Mouse (Mus musculus): ENCODE results near the gene Tapt1. TPM values are rescaled to one million over a fixed set of nuclear protein-coding genes. Genes with fewer than 3 reads are reported as not detected.

Tapt1 gene
- polyA plus RNA-seq, 1 experiment from 2014 or later, result 46.7 TPM

- in situ Hi-C loops (cut with MboI; ENCODE audit: low pct_unique_long_range_greater_than_20kb), result loop anchor here (25.0 kb wide), 1 partner anchor 531 kb away; no protein-coding TSS in a partner anchor
- CTCF ChIA-PET, result interaction anchor here (0.7 to 1.4 kb wide), 2 partner anchors 9 to 27 kb away, joined by 3 read pairs; no protein-coding TSS in a partner anchor
- TF ChIP-seq CTCF (IDR thresholded peaks at IDR 0.05), result no peak
Observed at GRCm38 (mm10) chr5:44218483-44218882, 7.9 kb downstream of the Tapt1 start.

DNA sequence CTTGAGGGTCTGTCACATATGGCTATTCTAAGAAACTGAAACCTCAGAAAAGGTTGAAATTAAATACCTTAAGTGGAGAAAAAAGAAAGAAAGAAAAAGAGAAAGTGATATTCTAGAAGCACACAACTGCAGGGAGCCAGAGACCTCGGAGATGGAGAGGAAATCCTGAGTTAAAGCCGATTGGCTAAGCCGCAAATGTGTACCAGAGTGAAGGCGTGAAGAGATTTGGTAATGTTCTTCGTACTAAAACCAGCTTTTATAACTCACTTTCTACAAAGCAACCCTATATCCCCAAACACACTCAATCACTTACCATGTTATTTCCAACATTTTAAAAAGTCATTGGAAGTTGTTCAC is 8.8 kb downstream of the Tapt1 start:
- no peak for DNase-seq (ENCODE audit: low read depth, low spot score)
- no peak for TF ChIP-seq CTCF (IDR thresholded peaks at IDR 0.05)
- in situ Hi-C loops (cut with MboI; ENCODE audit: low pct_unique_long_range_greater_than_20kb), result loop anchor here (25.0 kb wide), 1 partner anchor 530 kb away; no protein-coding TSS in a partner anchor
- H3K27me3 ChIP-seq, result no peaks in the 10 kb centered on the region
- CTCF ChIA-PET, result interaction anchor here (1.4 kb wide), 1 partner anchor 16 kb away, joined by 6 read pairs; no protein-coding TSS in a partner anchor
- no peak for ATAC-seq
- POLR2A ChIA-PET, result interaction anchor here (0.7 kb wide), 2 partner anchors 14 to 20 kb away, joined by 3 read pairs; no protein-coding TSS in a partner anchor

More at GRCm38 (mm10) chr5:44218483-44218882, 7.9 kb downstream of the Tapt1 start:
- ATAC-seq, result no peak
- H3K27me3 ChIP-seq, result no peaks in the 10 kb centered on the region
- POLR2A ChIA-PET, result interaction anchor here (0.8 kb wide), 1 partner anchor 54 kb away, joined by 4 read pairs; no protein-coding TSS in a partner anchor
- no peak for DNase-seq (ENCODE audit: low read depth, low spot score)

- H3K27me3 ChIP-seq, result no peaks in the 10 kb centered on the region
- no peak for TF ChIP-seq CTCF (IDR thresholded peaks at IDR 0.05)
- POLR2A ChIA-PET, result interaction anchor here (0.7 kb wide), 2 partner anchors 14 to 20 kb away, joined by 3 read pairs; no protein-coding TSS in a partner anchor
- no peak for DNase-seq (ENCODE audit: low read depth, low spot score)
- in situ Hi-C loops (cut with MboI; ENCODE audit: low pct_unique_long_range_greater_than_20kb), result loop anchor here (25.0 kb wide), 1 partner anchor 530 kb away; no protein-coding TSS in a partner anchor
- CTCF ChIA-PET, result interaction anchor here (1.4 to 2.2 kb wide), 2 partner anchors 12 to 16 kb away, joined by 6 to 9 read pairs; no protein-coding TSS in a partner anchor
- ATAC-seq, result no peak
Observed at GRCm38 (mm10) chr5:44217041-44217684, 9.3 kb downstream of the Tapt1 start.

- CTCF ChIA-PET, result interaction anchor here (2.2 kb wide), 1 partner anchor 10 kb away, joined by 9 read pairs; no protein-coding TSS in a partner anchor
- POLR2A ChIA-PET, result interaction anchor here (1.1 kb wide), 1 partner anchor 10 kb away, joined by 4 read pairs; no protein-coding TSS in a partner anchor
- no peaks in the 10 kb centered on the region for H3K27me3 ChIP-seq
- in situ Hi-C loops (cut with MboI; ENCODE audit: low pct_unique_long_range_greater_than_20kb), result loop anchor here (25.0 kb wide), 1 partner anchor 528 kb away; no protein-coding TSS in a partner anchor
- TF ChIP-seq CTCF (IDR thresholded peaks at IDR 0.05), result no peak
- ATAC-seq, result no peak
- no peak for DNase-seq (ENCODE audit: low read depth, low spot score)
Observed at GRCm38 (mm10) chr5:44215118-44215517, 11.3 kb downstream of the Tapt1 start.

- CTCF ChIA-PET, result interaction anchor here (1.2 to 1.3 kb wide), 2 partner anchors 10 to 166 kb away, joined by 3 to 6 read pairs; no protein-coding TSS in a partner anchor
- DNase-seq (ENCODE audit: low read depth, low spot score) (no peak), ATAC-seq (no peak)
- in situ Hi-C loops (cut with MboI; ENCODE audit: low pct_unique_long_range_greater_than_20kb), result loop anchor here (25.0 kb wide), 1 partner anchor 527 kb away; no protein-coding TSS in a partner anchor
- TF ChIP-seq CTCF (IDR thresholded peaks at IDR 0.05), result no peak
- H3K27me3 ChIP-seq, result no peaks in the 10 kb centered on the region
- POLR2A ChIA-PET, result no interaction called here
Observed at GRCm38 (mm10) chr5:44214025-44214424, 12.4 kb downstream of the Tapt1 start.

GRCm38 (mm10) chr5:44213391-44213790 is 13.0 kb downstream of the Tapt1 start:
- no peak for TF ChIP-seq CTCF (IDR thresholded peaks at IDR 0.05)
- in situ Hi-C loops (cut with MboI; ENCODE audit: low pct_unique_long_range_greater_than_20kb), result loop anchor here (25.0 kb wide), 1 partner anchor 526 kb away; no protein-coding TSS in a partner anchor
- ChIA-PET POLR2A (no interaction called here), CTCF (interaction anchor here (1.2 to 2.1 kb wide), 5 partner anchors 11 to 167 kb away, joined by 3 to 11 read pairs (median 4); no protein-coding TSS in a partner anchor)
- no peaks in the 10 kb centered on the region for H3K27me3 ChIP-seq
- ATAC-seq (no peak), DNase-seq (ENCODE audit: low read depth, low spot score) (no peak)

- DNase-seq (ENCODE audit: low read depth, low spot score) (no peak), ATAC-seq (no peak)
- no peaks in the 10 kb centered on the region for H3K27me3 ChIP-seq
- POLR2A ChIA-PET, result no interaction called here
- in situ Hi-C loops (cut with MboI; ENCODE audit: low pct_unique_long_range_greater_than_20kb), result loop anchor here (25.0 kb wide), 1 partner anchor 525 kb away; no protein-coding TSS in a partner anchor
- no peak for TF ChIP-seq CTCF (IDR thresholded peaks at IDR 0.05)
- CTCF ChIA-PET, result interaction anchor here (1.6 to 2.1 kb wide), 5 partner anchors 11 to 166 kb away, joined by 3 to 11 read pairs (median 4); no protein-coding TSS in a partner anchor
Observed at GRCm38 (mm10) chr5:44211818-44212465, 14.5 kb downstream of the Tapt1 start.

GRCm38 (mm10) chr5:44207286-44207685 is 19.1 kb downstream of the Tapt1 start:
- POLR2A ChIA-PET, result no interaction called here

GRCm38 (mm10) chr5:44206651-44207050 is 19.8 kb downstream of the Tapt1 start:
- DNase-seq (ENCODE audit: low read depth, low spot score), result no peak
- no peak for ATAC-seq
- no peaks in the 10 kb centered on the region for H3K27me3 ChIP-seq
- in situ Hi-C loops (cut with MboI; ENCODE audit: low pct_unique_long_range_greater_than_20kb), result loop anchor here (25.0 kb wide), 1 partner anchor 519 kb away; no protein-coding TSS in a partner anchor
- CTCF ChIA-PET, result interaction anchor here (0.7 to 3.0 kb wide), 5 partner anchors 9 to 19 kb away, joined by 3 to 9 read pairs (median 3); no protein-coding TSS in a partner anchor
- TF ChIP-seq CTCF (IDR thresholded peaks at IDR 0.05), result no peak
- POLR2A ChIA-PET, result no interaction called here

More at GRCm38 (mm10) chr5:44207286-44207685, 19.1 kb downstream of the Tapt1 start:
- CTCF ChIA-PET, result interaction anchor here (1.0 to 2.1 kb wide), 4 partner anchors 17 to 159 kb away, joined by 3 to 5 read pairs (median 4); no protein-coding TSS in a partner anchor
- in situ Hi-C loops (cut with MboI; ENCODE audit: low pct_unique_long_range_greater_than_20kb), result loop anchor here (25.0 kb wide), 1 partner anchor 520 kb away; no protein-coding TSS in a partner anchor
- DNase-seq (ENCODE audit: low read depth, low spot score), result no peak
- no peaks in the 10 kb centered on the region for H3K27me3 ChIP-seq
- TF ChIP-seq CTCF (IDR thresholded peaks at IDR 0.05), result no peak
- ATAC-seq, result no peak

DNA sequence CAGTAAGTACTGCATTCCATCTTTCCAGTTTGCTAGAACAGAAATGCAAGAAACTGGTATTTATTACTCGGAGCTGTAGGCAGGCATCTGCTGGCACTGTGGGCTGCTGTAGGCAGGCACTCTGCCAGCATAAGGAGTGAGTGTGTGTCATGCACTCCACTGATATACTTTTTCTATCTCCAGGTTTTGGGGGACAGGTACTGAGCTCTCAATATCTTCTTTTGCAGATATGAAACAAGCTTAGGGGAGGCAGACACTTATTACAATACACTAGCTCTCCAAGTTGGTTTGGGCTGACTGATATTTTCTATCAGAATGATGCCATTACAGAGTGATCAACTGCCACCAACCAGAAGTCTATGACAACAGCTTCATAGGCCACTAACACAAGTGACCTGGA is 23.0 kb downstream of the Tapt1 start:
- ChIA-PET POLR2A (no interaction called here), CTCF (interaction anchor here (0.7 to 3.8 kb wide), 7 partner anchors 11 to 157 kb away, joined by 3 to 18 read pairs (median 4); no protein-coding TSS in a partner anchor)
- no peaks in the 10 kb centered on the region for H3K27me3 ChIP-seq
- ATAC-seq (no peak), DNase-seq (ENCODE audit: low read depth, low spot score) (no peak)
- in situ Hi-C loops (cut with MboI; ENCODE audit: low pct_unique_long_range_greater_than_20kb), result loop anchor here (25.0 kb wide), 1 partner anchor 516 kb away; no protein-coding TSS in a partner anchor
- no peak for TF ChIP-seq CTCF (IDR thresholded peaks at IDR 0.05)

Measured in Patski (cell line).